Comparison of ENCODE assay signal across 10 mouse cellular contexts in genomic region chr14:27368619-27369018, GRCm38 (mm10).
DNase-seq lines count a peak whose midpoint lies in the region; ATAC-seq and TF ChIP-seq lines count a peak whose summit lies in the region.
"Had no signal": no experiment of that assay in that cellular context is flagged by ENCODE, and none has a peak within 500 bp of the region (broad histone marks: within the 10 kb centered on the region; RNA-seq: fewer than 3 reads in every experiment).

No protein-coding gene starts in this region.

- H3K4me3 ChIP-seq in E14TG2a.4 (replicated peaks; ENCODE audit: low read length): 0 out of 2 replicates have a peak overlapping the region, but pooled peaks have one; percentile 35
- H3K4me3 ChIP-seq in midbrain, embryonic 13.5 days (replicated peaks): no peak overlapping the region
- no peak overlapping the region for H3K4me3 ChIP-seq in intestine, embryonic 16.5 days (ENCODE audit: low read length)
- H3K4me3 ChIP-seq: liver, embryonic 12.5 days had no signal

- ATAC-seq in midbrain, embryonic 13.5 days: no peak
- ATAC-seq in intestine, embryonic 16.5 days: no peak
- ATAC-seq: liver, embryonic 12.5 days had no signal

- 47% methylated on average over 4 of the region's 4 CpGs for WGBS in midbrain, embryonic 13.5 days
- 68% methylated on average over 4 of the region's 4 CpGs for WGBS in intestine, embryonic 16.5 days

- H3K36me3 ChIP-seq in E14TG2a.4 (ENCODE audit: insufficient read depth, low read length): no peaks in the 10 kb centered on the region
- no peaks in the 10 kb centered on the region for H3K36me3 ChIP-seq in midbrain, embryonic 13.5 days
- H3K36me3 ChIP-seq in intestine, embryonic 16.5 days (ENCODE audit: control insufficient read depth, insufficient read depth, low read length): no peaks in the 10 kb centered on the region
- H3K36me3 ChIP-seq: liver, embryonic 12.5 days had no signal

- peak; percentile 64 for DNase-seq in 3T3-L1 (ENCODE audit: low read depth, low spot score)
- DNase-seq in heart, adult 8-10 months (ENCODE audit: low spot score): peak; percentile 51
- DNase-seq in kidney, postnatal 25 days: peak; percentile 60 to 74
- DNase-seq in cerebellum, adult 11 months: no peak
- DNase-seq: adrenal gland, postnatal 14 days; cerebellum, postnatal 10 days had no signal

- no peaks in the 10 kb centered on the region for H3K9me3 ChIP-seq in E14TG2a.4 (ENCODE audit: low read length)
- no peaks in the 10 kb centered on the region for H3K9me3 ChIP-seq in midbrain, embryonic 13.5 days
- H3K9me3 ChIP-seq in intestine, embryonic 16.5 days (ENCODE audit: control insufficient read depth, low read length): no peaks in the 10 kb centered on the region
- H3K9me3 ChIP-seq: liver, embryonic 12.5 days had no signal

- no peak overlapping the region for H3K9ac ChIP-seq in midbrain, embryonic 13.5 days (replicated peaks)
- H3K9ac ChIP-seq in intestine, embryonic 16.5 days (ENCODE audit: low read depth, low read length): no peak overlapping the region
- H3K9ac ChIP-seq: liver, embryonic 12.5 days had no signal

- no peaks in the 10 kb centered on the region for H3K27me3 ChIP-seq in E14TG2a.4 (ENCODE audit: insufficient read depth, low read length)
- no peaks in the 10 kb centered on the region for H3K27me3 ChIP-seq in midbrain, embryonic 13.5 days
- H3K27me3 ChIP-seq in intestine, embryonic 16.5 days (replicated peaks; ENCODE audit: control insufficient read depth, insufficient read depth, low read length): no peaks in the 10 kb centered on the region
- H3K27me3 ChIP-seq: liver, embryonic 12.5 days had no signal

- no peak overlapping the region for H3K27ac ChIP-seq in midbrain, embryonic 13.5 days
- H3K27ac ChIP-seq in intestine, embryonic 16.5 days (ENCODE audit: low read length): no peak overlapping the region
- H3K27ac ChIP-seq: liver, embryonic 12.5 days had no signal

- no peak for TF ChIP-seq CTCF in E14TG2a.4 (conservative IDR thresholded peaks at IDR 0.05; ENCODE audit: low read length)

- H3K4me2 ChIP-seq in midbrain, embryonic 13.5 days (replicated peaks): no peak overlapping the region
- H3K4me2 ChIP-seq in intestine, embryonic 16.5 days (ENCODE audit: low read depth, low read length): no peak overlapping the region
- H3K4me2 ChIP-seq: liver, embryonic 12.5 days had no signal

- peaks cover 94% of the 10 kb centered on the region for H3K4me1 ChIP-seq in E14TG2a.4 (replicated peaks; ENCODE audit: low read depth, low read length)
- no peaks in the 10 kb centered on the region for H3K4me1 ChIP-seq in midbrain, embryonic 13.5 days (replicated peaks)
- H3K4me1 ChIP-seq in intestine, embryonic 16.5 days (ENCODE audit: control insufficient read depth, insufficient read depth, low read length): no peaks in the 10 kb centered on the region
